Mouse (Mus musculus): ENCODE results near the gene Ribc1.

Gene Ribc1

DNA sequence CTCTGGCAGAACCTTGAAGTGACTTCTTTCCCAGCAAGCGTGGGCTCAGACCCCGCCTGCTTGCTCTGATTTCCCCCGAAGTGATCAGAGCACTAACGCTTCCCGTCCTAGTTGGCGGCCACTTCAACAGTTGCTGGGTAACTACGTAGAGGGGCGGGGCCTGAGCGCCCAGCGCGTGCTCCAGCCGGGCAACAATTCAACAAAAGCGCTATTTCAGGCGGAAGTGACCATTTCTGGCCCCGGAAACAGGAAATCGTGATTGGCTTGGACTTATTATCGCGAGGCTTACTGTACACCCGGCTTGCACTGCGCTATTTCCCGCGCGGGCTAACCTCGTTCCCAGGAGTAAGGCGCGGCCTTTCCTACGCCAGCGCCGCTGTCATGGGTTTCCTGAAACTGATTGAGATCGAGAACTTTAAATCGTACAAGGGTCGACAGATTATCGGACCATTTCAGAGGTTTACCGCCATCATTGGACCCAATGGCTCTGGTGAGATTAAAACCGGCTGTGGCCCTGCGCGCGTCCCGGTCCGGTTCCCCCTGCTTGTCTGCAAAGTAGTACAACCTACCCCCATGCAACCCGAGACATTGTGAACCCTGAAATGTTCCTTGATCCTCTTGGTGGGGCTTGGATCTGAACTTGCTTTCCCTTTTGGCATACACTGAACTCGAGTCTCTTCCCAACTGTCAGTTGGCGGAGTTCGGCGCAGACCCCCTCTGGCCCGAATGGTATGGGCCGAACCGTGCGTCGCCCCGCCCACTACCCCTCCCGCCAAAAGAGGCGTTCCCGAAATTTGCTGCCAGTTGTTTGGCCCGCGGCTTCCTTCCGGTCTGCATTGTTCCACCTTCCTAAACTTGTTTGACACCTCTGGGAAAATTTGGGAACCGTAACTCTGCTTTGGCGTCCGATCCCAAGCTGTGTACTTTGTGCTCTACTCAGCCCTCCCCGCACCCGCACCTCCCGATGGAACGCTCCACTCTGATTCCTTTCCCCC is at the start of gene Ribc1, which contains the start of gene Smc1a:
Gene Ribc1, minus strand, starts transcription at position 145 of the 995 bp plus-strand sequence.
Gene Smc1a, plus strand, starts transcription at position 278 of the 995 bp plus-strand sequence.
- DNase-seq (ENCODE audit: extremely low spot score, low read depth, low spot score) = peak; percentile 72

DNA sequence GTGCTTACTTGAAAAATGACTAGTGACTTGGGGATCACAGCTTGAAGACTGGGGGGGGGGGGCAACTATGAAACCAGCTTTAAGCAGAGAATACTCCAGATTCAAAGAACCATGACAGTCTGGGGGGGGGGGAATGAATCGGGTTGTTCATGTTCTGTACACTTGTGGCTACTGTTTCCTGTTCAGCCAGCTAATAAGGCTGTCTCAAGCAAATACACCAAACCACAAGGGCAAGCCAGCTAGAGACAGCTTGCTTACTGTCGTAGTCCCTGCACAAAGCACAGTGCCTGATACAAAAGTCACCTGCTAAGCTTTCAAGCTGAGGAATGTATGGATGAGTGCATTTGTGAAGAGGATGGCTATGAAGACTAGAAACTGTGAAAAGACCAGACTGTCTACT is 49.6 kb upstream of the Ribc1 start:
- no peak for DNase-seq (ENCODE audit: extremely low spot score, low read depth, low spot score)

DNA sequence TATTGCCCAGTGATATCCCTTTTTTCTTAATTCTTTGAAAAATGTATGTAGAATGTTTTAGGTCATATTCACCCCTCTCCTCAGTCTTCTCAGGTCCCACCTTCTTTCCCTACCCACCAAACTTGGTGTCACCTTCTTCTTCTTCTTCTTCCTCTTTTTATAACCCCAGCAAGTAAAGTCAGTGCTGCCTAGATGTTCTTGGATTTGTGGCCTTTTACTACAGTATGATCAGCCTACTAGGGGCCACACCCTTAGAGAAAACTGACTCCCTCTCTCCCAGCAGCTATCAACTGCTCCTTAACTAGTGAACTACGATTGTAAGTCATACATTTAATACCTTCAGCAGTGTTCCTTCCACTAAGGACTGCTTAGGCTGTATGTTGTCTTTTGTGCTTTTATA is 38.0 kb upstream of the Ribc1 start:
- no peak for DNase-seq (ENCODE audit: extremely low spot score, low read depth, low spot score)

DNA sequence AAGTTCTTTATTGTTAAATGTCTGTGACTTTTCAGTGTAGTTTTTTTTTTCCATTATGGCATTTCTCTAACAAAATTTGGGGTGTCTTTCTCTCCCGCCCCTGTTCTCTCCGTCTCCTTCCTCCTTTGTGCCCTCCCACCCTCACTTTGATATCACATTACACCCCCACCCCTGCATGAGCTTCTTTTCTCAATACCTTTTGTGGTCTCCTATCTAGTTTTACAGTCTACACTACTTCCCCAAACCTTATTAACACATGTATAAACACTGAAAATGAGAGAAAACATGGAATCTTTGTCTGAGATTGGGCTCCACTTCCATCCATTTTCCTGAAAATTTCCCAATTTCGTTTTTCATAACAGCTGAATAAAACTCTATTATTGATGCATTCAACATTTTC is 36.5 kb upstream of the Ribc1 start:
- DNase-seq (ENCODE audit: extremely low spot score, low read depth, low spot score) = no peak

DNA sequence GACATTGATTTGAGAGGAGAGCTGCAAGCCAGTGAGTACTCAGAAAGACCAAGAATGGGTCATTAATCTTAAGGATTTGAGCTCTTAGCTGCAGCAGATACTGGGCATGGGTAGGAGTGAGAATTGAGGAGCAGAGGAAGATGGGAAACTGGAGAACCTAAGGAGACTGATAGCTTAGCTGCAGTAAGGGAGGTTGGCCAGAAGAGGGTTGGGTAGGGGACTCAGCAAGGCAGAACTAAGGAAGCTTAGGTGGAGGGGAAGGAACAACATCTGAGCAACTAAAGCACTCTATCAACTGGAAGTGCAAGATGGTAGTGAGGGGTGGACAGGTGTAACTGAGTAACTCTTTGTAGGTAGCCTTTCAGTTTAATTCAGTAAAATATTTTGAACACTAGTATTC is 31.1 kb upstream of the Ribc1 start:
- no peak for DNase-seq (ENCODE audit: extremely low spot score, low read depth, low spot score)

DNA sequence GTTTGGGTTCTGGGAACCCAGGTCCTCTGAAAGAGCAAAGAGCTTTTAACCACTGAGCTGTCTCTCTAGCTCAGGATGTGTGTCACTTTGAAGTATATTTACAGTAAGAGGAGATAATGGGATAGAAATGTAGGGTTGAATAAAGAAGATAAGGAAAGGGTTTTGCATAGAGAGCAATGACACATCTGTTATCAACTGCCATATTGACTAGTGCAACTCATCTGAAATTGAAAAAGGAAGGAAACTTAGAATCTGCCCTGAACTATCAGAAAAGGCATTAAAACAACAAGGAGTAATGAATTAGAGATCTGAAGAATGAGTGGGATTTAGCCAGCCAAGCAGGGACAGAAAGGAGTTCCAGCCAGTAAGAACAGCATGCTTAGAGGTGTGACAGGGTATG is 23.8 kb upstream of the Ribc1 start:
- DNase-seq (ENCODE audit: extremely low spot score, low read depth, low spot score) = no peak

DNA sequence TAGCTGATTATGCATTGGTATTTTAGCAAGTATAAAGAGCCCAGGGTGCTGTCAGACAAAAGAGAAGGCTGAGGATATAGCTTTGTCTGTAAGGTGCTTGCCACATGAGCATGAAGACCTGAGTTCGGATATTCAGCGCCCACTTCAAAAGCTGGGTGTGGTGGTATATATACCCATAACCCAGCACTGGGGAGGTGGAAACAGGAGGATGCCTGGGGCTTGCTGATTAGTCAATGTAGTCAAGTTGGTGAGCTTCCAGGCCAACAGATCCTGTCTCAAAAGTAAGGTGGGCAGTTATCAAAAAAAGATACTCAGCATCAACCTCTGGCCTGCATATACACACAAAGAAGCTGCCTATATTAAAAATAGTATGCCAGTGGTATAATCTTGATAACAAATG is 3.2 kb upstream of the Ribc1 start:
- DNase-seq (ENCODE audit: extremely low spot score, low read depth, low spot score) = no peak

DNA sequence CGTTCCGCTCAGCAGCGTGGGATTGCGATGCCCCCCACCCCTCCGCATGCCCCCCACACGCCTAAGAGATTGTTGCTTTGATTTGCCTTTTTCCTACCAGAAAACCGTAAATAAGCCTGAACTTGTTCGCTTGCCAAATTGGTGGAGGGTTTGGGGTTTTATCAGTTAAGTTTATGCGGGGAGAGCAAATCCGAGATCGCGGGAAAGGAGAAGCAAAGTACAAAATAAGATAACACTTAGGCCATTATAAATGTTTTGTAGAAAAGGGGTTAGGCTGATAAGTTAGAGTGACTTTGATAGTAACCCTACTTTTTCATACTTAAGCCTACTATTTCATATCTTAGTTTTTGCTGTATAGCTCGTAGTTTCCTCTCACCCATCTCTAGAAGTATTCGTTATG is 1.1 kb upstream of the Ribc1 start:
- no peak for DNase-seq (ENCODE audit: extremely low spot score, low read depth, low spot score)

DNA sequence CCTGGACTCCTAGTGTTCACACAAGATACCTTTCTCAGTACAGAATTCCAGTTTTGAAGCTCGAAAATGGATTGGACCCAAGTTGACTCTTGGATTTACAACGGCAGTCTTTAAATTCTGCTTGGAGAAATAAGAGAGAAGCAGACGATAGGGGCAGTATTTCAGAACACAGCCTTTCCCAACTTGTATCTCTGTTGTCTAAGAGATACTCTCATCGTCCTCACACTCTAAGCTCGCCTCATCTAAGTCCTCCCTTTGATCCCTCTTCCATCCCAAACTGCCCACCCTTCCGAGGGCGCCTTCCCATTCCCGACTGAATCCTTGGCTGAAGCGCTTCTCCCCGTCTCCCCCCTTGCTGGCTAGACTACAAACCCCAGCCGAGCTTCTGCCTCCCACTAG is 344 bp downstream of the Ribc1 start:
- no peak for DNase-seq (ENCODE audit: extremely low spot score, low read depth, low spot score)

DNA sequence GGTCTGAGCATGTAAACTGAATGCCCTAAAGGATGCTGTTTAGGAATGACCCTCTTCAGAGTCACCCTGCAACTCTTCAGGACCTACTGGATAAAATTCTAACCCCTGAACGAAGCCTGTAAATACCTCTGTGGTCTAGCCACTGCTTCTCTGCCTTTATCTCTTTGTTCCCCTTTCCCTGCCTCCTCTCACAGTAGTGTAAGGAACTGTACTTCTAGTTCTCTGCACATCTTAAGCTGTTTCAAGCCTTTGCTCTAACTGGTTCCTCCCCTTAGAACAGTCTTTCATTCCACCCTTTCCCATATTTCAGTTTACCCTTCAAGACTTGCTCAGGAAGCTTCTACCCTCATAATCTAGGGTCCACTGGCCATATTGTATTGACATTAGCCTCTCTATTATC is 8.2 kb downstream of the Ribc1 start:
- no peak for DNase-seq (ENCODE audit: extremely low spot score, low read depth, low spot score)

DNA sequence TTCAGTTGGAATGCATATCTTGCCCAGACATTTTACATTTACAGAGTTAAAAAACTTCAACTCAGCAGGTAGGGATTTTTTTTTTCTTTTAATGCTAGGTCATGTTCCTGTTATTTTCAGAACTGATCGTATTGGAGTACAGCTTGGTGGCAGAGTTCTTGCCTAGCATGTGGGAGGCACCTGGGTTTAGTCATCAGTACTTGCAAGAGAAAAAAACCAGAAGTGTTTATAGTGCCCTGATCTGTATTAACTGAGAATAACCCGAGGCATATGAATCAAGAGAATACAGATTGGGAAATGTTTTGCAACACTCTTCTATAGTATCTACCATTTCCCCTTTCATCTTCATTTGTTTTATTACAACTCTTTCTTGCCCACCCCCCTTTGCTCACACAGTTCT is 13.2 kb downstream of the Ribc1 start:
- no peak for DNase-seq (ENCODE audit: extremely low spot score, low read depth, low spot score)

DNA sequence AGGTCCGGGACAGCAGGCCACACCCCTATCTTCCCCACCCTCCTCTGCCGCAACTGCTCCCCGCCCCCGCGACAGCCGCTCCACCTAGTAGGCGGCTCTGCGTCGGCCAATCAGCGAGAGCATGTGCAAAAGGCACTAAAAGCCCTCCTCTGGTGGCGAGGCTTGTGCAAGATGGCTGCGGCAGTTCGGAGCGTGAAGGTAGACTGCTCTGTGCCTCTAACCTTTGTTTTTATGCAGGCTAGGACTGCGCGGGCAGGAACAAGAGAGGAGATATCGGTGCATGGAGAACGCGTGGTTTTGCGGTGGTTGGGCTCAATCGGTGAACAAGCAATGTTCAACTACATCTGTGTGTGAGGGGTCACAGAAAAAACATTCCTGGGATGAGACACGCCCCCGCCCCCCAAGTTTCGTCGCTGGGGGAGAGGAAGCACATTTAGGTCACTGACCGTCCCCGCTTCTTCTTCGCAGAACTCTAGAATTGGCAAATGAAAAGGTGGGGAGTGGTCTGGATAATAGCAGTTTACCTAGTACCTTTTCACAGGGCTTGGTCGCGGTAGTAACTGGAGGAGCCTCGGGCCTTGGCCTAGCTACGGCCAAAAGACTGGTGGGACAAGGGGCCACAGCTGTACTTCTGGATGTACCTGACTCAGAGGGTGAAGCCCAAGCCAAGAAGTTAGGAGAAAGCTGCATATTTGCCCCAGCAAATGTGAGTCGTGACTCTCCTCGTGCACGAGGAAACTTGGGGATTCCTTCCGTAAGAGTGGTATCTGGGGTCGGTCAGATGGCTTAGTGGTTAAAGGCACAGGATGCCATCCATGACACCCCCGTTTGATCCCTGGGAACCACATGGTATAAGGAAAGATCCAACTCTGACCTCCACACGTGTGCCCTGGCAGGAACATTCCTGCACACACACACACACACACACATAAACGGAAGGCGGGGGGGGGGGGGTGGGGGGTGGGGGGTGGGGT is 14.1 kb downstream of the Ribc1 start, which contains the start of gene Hsd17b10:
Gene Hsd17b10, plus strand, starts transcription at position 109 of the 974 bp plus-strand sequence.
- DNase-seq (ENCODE audit: extremely low spot score, low read depth, low spot score) = no peak

DNA sequence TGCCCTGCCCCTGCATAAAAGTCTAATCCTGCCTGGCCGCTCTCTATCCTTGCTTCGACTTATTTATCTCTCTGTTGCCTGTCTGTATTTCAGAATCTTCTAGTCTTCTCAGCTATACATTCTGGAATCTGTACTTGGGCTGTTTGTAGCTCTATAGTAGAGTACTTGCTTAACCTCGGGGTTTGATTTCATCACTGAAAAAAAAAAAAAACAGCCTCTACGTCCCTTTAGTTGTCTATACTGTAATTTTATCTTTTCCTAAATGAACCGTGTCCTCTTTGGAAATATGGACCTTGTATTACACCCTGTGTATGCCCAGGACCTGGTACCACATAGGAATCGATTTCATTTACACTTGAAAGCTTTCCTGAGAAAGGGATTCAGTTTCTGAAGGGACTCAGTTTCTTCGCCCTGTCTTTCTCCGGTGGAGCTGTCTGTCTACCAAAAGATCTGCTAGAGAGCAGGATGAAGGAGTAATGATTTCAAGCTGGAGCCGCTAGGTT is 14.9 kb downstream of the Ribc1 start:
- no peak for DNase-seq (ENCODE audit: extremely low spot score, low read depth, low spot score)

DNA sequence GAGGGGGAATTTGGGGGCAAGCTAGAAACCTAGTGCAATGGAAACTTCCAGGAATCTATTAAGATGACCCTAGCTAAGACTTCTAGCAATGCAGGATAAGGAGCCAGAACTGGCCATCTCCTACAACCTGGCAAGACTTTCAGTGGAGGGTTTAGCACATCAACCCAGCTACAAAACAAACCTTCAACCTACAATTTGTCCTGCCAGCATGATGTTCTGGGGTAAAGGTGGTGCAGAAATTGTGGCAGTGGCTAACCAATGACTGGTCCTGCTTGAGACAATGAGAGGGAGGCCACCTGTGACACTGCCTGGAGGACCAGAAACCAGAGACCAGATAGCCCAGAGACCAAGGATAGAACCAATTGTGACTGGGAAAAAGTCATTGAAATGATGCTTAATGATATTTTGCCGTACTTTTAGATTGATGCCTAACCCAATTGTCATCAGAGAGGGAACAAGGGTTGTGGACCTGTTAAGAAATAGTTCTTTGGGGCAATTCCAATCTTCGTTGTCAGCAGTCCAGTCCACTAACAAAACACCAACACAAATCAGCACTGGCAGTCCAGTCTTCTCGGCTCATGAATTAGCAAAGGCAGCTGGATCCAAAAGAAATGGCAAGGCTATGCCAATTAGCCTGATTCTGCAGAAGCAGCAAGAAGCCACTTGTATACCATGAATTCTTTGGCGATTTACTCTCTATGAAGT is 16.9 kb downstream of the Ribc1 start:
- no peak for DNase-seq (ENCODE audit: extremely low spot score, low read depth, low spot score)

Measured in hindlimb bud, embryonic 11.5 days (tissue).